Mouse (Mus musculus): ENCODE results near the gene Gse1. TPM values are rescaled to one million over a fixed set of nuclear protein-coding genes. Genes with fewer than 3 reads are reported as not detected.

Gse1 gene
- polyA plus RNA-seq, 1 experiment, result 17.1 TPM

DNA sequence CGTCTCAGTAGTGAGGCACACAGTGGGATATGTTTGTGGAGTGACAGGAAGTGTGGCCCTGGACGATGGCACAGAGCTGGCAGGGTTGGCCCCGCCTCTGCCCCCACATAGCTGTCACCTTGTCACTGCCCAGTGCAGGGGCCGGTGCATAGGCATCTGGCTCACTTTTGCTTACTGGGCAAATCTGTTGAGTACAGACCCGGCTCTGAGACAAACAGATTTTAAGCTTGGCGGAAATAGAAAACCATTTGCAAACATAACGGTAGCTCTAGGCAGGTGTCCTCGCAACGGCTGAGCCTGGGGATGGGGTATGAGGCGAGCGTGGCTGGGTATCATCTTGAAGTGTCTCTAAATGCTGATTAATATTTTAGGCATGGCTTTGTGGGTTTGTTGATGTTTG, 79.3 kb downstream of the Gse1 start:
- no peak overlapping the region for H3K4me3 ChIP-seq (replicated peaks)
- H3K27me3 ChIP-seq (ENCODE audit: control insufficient read depth), result peaks cover 39% of the 10 kb centered on the region
- no peak for TF ChIP-seq TAL1 (IDR thresholded peaks at IDR 0.05; ENCODE audit: low read length)
- no peak for TF ChIP-seq GATA1 (IDR thresholded peaks at IDR 0.05; ENCODE audit: low read length)
- no peaks in the 10 kb centered on the region for H3K9me3 ChIP-seq (ENCODE audit: control insufficient read depth, low read length)
- peaks cover 2% of the 10 kb centered on the region for H3K4me1 ChIP-seq (ENCODE audit: control insufficient read depth)
- H3K36me3 ChIP-seq (ENCODE audit: control insufficient read depth), result no peaks in the 10 kb centered on the region

DNA sequence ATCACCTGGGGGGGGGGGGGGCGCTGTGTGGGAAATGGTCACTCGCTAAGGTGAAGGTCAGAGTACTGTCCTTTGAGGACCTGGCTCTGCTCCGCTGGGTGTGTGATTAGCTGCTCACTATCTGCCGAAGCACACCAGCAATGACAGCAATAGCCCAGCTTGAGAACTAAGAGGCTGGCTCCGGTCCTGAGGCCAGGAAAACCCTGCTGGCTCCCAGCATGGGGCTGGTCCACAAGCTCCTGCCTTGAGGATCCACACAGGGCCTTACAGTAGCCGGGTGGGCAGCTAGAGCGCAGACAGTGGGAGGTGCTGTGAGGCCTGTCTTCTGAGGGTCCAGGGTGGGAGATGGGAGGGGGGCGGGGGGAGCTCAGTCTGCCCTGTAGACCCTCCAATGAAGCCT, 79.9 kb downstream of the Gse1 start:
- Histone ChIP-seq H3K36me3 (ENCODE audit: control insufficient read depth) (no peaks in the 10 kb centered on the region), H3K4me3 (replicated peaks) (no peak overlapping the region), H3K4me1 (ENCODE audit: control insufficient read depth) (peaks cover 2% of the 10 kb centered on the region), H3K9me3 (ENCODE audit: control insufficient read depth, low read length) (no peaks in the 10 kb centered on the region), H3K27me3 (ENCODE audit: control insufficient read depth) (peaks cover 39% of the 10 kb centered on the region)
- TF ChIP-seq TAL1 (IDR thresholded peaks at IDR 0.05; ENCODE audit: low read length), result no peak

GRCm38 (mm10) chr8:120308553-120308952, 80.3 kb downstream of the Gse1 start:
- H3K4me3 ChIP-seq (replicated peaks), result no peak overlapping the region
- H3K27me3 ChIP-seq (ENCODE audit: control insufficient read depth), result peaks cover 39% of the 10 kb centered on the region
- H3K4me1 ChIP-seq (ENCODE audit: control insufficient read depth), result peaks cover 2% of the 10 kb centered on the region
- no peaks in the 10 kb centered on the region for H3K9me3 ChIP-seq (ENCODE audit: control insufficient read depth, low read length)
- no peaks in the 10 kb centered on the region for H3K36me3 ChIP-seq (ENCODE audit: control insufficient read depth)
- TF ChIP-seq GATA1 (IDR thresholded peaks at IDR 0.05; ENCODE audit: low read length) (no peak), TAL1 (IDR thresholded peaks at IDR 0.05; ENCODE audit: low read length) (no peak)

DNA sequence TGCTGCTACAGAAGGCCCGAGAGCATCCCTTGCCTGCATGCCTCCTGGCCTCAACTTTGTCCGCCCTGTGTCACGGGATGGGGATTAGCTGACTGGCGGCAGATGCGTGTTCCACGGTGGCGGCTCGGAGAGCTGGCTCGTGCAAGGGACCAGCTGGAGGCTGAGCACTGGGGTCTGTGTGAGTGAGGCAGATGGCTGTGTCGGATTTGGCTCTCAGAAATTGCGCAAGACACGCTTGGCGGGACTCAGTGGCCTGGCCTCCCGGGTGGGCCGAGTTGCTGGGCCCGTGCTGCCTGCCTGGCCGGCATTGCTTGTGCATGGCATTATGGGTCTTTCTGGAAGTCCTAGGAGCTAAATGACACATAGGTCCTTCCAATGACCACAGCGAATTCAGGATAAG, 81.1 kb downstream of the Gse1 start:
- Histone ChIP-seq H3K4me3 (replicated peaks) (no peak overlapping the region), H3K4me1 (ENCODE audit: control insufficient read depth) (peaks cover 2% of the 10 kb centered on the region), H3K36me3 (ENCODE audit: control insufficient read depth) (no peaks in the 10 kb centered on the region), H3K9me3 (ENCODE audit: control insufficient read depth, low read length) (no peaks in the 10 kb centered on the region), H3K27me3 (ENCODE audit: control insufficient read depth) (peaks cover 42% of the 10 kb centered on the region)
- TF ChIP-seq GATA1 (IDR thresholded peaks at IDR 0.05; ENCODE audit: low read length) (no peak), TAL1 (IDR thresholded peaks at IDR 0.05; ENCODE audit: low read length) (no peak)

GRCm38 (mm10) chr8:120310063-120310462, 81.8 kb downstream of the Gse1 start:
- TF ChIP-seq GATA1 (IDR thresholded peaks at IDR 0.05; ENCODE audit: low read length) (no peak), TAL1 (IDR thresholded peaks at IDR 0.05; ENCODE audit: low read length) (no peak)
- peaks cover 2% of the 10 kb centered on the region for H3K4me1 ChIP-seq (ENCODE audit: control insufficient read depth)

DNA sequence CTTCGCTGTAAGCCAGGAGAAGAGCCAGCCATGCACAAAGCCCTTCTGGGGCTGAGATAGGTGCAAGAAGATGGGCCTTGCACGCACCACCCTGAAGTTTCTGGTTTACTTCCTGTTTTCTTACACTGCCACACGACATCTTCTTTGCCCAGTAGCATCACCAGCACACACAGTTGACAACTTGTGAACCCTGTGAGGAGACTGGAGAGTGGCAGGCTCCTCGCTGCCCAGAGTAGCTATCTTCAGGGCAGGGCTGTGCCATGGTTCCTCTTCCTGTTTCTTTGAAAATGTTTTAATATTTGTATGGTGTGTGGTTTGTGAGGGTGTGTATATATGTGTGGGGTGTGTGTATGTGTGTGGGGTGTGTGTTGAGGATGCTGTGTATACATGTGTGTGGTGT, 84.2 kb downstream of the Gse1 start:
- no peaks in the 10 kb centered on the region; the same call in 1 of the 2 replicates for H3K4me1 ChIP-seq (ENCODE audit: control insufficient read depth)
- H3K36me3 ChIP-seq (ENCODE audit: control insufficient read depth), result no peaks in the 10 kb centered on the region
- H3K4me3 ChIP-seq (replicated peaks), result no peak overlapping the region
- no peaks in the 10 kb centered on the region for H3K9me3 ChIP-seq (ENCODE audit: control insufficient read depth, low read length)
- TF ChIP-seq GATA1 (IDR thresholded peaks at IDR 0.05; ENCODE audit: low read length) (no peak), TAL1 (IDR thresholded peaks at IDR 0.05; ENCODE audit: low read length) (no peak)
- H3K27me3 ChIP-seq (ENCODE audit: control insufficient read depth), result peaks cover 33% of the 10 kb centered on the region

More at GRCm38 (mm10) chr8:120310063-120310462, 81.8 kb downstream of the Gse1 start:
- Histone ChIP-seq H3K9me3 (ENCODE audit: control insufficient read depth, low read length) (no peaks in the 10 kb centered on the region), H3K27me3 (ENCODE audit: control insufficient read depth) (peaks cover 42% of the 10 kb centered on the region), H3K36me3 (ENCODE audit: control insufficient read depth) (no peaks in the 10 kb centered on the region), H3K4me3 (replicated peaks) (no peak overlapping the region)

- peaks cover 21% of the 10 kb centered on the region for H3K27me3 ChIP-seq (ENCODE audit: control insufficient read depth)
Observed at GRCm38 (mm10) chr8:120313674-120314073, 85.4 kb downstream of the Gse1 start.

DNA sequence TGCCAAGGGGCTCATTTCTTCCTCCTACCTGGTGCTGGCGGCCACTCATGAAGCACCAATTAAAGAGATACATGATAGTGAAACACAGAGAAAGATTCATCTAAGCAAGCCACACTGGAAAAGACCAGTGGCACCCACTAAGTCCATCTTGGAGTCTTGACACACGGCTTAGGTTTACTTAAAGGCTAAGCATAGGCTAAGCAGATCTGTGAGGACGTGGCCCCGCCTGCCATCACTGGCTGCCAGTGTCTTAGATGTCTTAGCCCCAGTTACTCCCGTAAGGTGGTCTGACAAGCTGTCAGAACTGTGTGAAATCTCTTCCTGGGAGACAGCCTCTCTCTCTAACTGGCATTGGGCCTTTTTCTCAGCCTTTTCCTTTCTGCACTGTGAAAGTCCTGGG, 86.7 kb downstream of the Gse1 start:
- peaks cover 9% of the 10 kb centered on the region for H3K4me1 ChIP-seq (ENCODE audit: control insufficient read depth)
- H3K4me3 ChIP-seq (replicated peaks), result no peak overlapping the region
- no peak for TF ChIP-seq TAL1 (IDR thresholded peaks at IDR 0.05; ENCODE audit: low read length)
- TF ChIP-seq GATA1 (IDR thresholded peaks at IDR 0.05; ENCODE audit: low read length), result no peak
- peaks cover 11% of the 10 kb centered on the region for H3K27me3 ChIP-seq (ENCODE audit: control insufficient read depth)
- no peaks in the 10 kb centered on the region for H3K36me3 ChIP-seq (ENCODE audit: control insufficient read depth)
- no peaks in the 10 kb centered on the region for H3K9me3 ChIP-seq (ENCODE audit: control insufficient read depth, low read length)

More at GRCm38 (mm10) chr8:120313674-120314073, 85.4 kb downstream of the Gse1 start:
- Histone ChIP-seq H3K36me3 (ENCODE audit: control insufficient read depth) (no peaks in the 10 kb centered on the region), H3K4me3 (replicated peaks) (no peak overlapping the region), H3K4me1 (ENCODE audit: control insufficient read depth) (no peaks in the 10 kb centered on the region; the same call in 1 of the 2 replicates), H3K9me3 (ENCODE audit: control insufficient read depth, low read length) (no peaks in the 10 kb centered on the region)
- no peak for TF ChIP-seq GATA1 (IDR thresholded peaks at IDR 0.05; ENCODE audit: low read length)
- TF ChIP-seq TAL1 (IDR thresholded peaks at IDR 0.05; ENCODE audit: low read length), result no peak

DNA sequence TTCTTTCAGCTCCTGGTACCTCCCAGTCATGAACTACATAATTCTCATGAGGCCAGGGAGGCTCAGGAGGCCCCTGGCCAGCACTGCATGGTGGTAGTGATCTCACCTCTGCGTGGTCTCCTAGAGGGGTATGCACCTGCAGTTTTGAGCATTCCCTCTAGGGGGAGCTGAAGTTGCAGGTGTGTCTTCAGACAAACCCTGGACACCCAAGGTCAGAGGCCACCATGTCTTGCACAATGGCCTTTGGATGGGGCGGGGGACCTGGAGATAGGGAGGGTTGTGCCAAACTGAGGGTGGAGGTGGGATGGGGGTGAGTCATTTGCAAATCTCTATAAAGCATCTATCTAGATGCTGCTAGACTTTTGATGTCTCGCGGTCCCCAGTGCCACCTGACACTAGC, 87.4 kb downstream of the Gse1 start:
- Histone ChIP-seq H3K36me3 (ENCODE audit: control insufficient read depth) (no peaks in the 10 kb centered on the region), H3K27me3 (ENCODE audit: control insufficient read depth) (peaks cover 9% of the 10 kb centered on the region), H3K9me3 (ENCODE audit: control insufficient read depth, low read length) (no peaks in the 10 kb centered on the region), H3K4me1 (ENCODE audit: control insufficient read depth) (peaks cover 10% of the 10 kb centered on the region), H3K4me3 (replicated peaks) (no peak overlapping the region)
- TF ChIP-seq TAL1 (IDR thresholded peaks at IDR 0.05; ENCODE audit: low read length) (no peak), GATA1 (IDR thresholded peaks at IDR 0.05; ENCODE audit: low read length) (no peak)

- TF ChIP-seq TAL1 (IDR thresholded peaks at IDR 0.05; ENCODE audit: low read length) (no peak), GATA1 (IDR thresholded peaks at IDR 0.05; ENCODE audit: low read length) (no peak)
- Histone ChIP-seq H3K4me3 (replicated peaks) (no peak overlapping the region), H3K36me3 (ENCODE audit: control insufficient read depth) (no peaks in the 10 kb centered on the region)
Observed at GRCm38 (mm10) chr8:120316707-120317106, 88.5 kb downstream of the Gse1 start.

More at GRCm38 (mm10) chr8:120316707-120317106, 88.5 kb downstream of the Gse1 start:
- Histone ChIP-seq H3K9me3 (ENCODE audit: control insufficient read depth, low read length) (no peaks in the 10 kb centered on the region), H3K27me3 (ENCODE audit: control insufficient read depth) (peaks cover 7% of the 10 kb centered on the region), H3K4me1 (ENCODE audit: control insufficient read depth) (peaks cover 10% of the 10 kb centered on the region)
